Mouse (Mus musculus) urinary bladder, postnatal 10 days (tissue): ENCODE results near the gene Fam168a.

Experiments
- DNase-seq: peaks from one replicate; pipeline ENCODE4 v3.0.0; 2022; ENCODE audit warnings: low spot score

Gene Fam168a

DNA sequence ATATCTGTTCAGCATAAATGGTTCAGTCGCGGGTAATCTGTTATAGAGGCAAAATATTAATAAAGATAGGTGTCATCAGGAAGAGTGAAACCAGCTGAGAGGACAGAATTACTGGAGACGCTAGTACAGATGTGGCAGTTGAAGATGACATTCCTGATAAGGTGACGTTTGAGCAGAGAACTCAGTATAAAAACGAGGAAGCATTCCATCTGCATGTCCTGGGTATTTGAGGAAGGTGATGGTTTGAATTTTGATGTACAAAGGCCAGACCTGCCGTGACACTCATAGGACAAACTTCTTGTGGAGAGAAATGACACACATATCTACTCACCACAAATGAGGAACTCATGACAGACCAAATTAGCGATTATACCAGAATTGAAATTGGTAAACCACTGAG lies 73.8 kb downstream of the Fam168a start:
- DNase-seq = no peak

DNA sequence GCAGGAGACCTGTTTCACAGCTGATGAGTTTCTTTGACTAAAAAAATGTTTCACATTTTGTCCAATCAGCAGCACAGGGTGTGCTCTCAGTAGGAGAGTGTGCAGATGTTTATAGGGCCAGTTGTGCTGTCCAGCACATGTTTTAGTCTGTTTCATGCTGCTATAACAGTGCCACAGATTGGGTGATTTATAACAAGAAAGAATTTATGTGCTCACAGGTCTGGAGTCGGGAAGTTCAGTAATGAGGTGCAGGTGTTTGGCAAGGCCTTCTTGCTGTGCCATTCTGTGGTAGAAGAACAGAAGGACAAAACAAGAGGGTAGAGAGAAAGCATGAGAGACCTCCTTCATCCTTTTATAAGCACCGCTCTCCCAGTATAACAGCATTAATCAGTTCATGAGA lies 78.2 kb downstream of the Fam168a start:
- no peak for DNase-seq

DNA sequence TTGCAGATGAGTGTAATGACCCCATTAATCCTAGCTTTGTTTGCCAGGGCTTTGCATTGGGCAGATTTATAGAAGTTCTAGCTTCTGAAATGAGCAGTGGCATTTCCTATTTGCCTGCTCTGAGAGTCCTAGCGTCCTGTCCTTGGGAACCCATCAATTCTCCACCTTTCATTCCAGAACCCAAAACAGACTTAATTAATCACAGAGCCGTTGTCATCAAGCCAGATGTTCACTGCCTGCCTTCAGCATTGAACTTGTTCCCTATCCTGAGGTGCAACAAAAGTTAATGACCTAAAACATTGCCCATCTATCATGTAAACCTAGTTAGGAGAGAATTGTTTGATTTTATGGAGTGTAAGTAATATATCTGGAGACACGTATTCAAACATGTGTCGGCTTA lies 79.0 kb downstream of the Fam168a start:
- no peak for DNase-seq

DNA sequence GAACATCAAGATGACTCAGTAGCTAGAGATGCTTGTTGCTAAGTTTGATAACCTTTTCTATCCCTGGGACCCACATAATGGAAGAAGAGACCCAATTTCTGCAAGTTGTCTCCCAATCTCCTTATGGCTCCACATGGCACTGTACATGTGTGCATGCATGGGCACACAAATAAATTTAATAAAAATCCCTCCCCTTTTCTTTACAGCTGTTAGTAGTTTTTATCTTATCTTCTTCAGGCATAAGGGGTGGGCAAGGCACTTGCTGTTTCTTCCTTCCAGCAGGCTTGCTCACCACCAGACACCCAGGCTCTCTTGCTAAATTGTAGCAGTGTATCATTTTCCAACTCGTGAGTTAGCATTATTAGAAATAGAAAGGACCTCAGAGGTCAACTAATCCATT lies 79.6 kb downstream of the Fam168a start:
- DNase-seq = no peak

DNA sequence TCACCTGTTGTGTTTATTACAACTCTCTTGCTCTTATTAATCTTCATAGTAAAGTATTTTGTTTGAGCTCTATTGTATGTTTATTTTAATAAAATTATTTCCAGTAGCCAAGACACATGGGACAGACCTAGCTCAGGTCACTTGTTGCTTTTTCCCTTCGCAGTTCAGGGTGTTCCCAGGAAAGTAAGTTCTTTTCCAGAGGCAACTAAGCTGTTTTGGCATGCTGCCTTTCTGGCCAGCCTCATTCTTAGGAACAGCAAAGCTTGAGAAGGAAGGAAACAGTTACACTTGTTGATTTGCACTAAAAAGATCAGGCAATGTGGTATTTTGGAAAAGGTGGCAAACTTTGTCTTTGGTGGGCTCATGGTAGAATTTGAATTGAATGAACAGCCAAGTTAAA lies 81.9 kb downstream of the Fam168a start:
- no peak for DNase-seq

DNA sequence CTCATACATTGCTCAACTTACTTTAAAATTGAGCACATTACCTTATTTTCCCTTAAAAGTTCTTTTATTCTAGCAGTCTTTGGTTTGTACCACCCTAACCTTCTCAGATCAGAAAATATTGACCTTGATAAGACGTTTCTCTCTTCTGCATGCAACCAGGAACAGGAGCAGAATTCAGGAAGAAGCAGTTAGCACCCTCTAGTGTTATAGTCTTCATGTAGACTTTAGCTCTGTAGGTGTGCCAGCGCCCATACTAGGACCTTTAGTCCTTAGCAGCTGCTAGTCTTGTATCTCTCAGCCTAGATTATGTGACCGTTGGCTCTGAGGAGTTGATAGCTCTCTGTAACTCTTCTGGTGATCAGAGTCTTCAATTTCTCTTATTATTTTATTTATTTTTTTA lies 92.4 kb downstream of the Fam168a start:
- no peak for DNase-seq

DNA sequence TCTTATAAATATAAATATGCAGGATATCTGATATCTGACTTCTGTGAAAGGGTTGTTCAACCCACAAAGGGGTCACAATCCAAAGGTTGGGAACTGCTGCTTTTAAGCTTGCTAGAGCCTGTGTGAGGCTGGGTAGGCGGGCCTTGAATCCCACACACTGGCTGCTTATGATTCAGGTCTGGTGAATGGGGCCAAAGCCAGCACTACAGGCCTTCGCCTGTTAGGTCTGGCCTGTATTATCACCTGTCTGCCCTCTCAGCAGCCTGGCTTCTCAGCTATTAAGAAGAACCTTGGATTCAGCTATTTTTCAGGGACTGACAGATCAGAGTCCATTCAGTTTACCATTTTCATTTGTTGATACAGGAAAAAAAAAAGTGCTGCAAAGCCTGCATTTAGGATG lies 99.0 kb downstream of the Fam168a start:
- no peak for DNase-seq

DNA sequence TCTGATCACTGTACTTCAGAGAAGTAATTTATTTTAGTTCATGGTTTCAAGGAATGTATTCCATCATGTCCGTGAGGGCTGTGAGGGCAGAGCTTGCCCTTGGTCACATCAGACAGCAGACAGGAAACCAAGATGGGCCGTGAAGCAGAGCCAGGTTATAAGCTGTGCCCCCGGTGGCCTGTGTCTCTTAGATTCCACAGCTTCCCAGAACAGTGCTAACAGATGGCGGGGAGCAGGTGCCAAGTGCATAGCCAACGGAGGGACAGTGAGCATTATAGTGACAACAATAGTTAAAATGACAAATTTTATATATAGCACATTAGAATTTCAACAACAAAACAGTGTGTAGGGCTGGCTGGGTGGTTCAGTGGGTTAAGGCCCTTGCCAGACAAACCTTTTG lies 105.5 kb downstream of the Fam168a start:
- DNase-seq = no peak

DNA sequence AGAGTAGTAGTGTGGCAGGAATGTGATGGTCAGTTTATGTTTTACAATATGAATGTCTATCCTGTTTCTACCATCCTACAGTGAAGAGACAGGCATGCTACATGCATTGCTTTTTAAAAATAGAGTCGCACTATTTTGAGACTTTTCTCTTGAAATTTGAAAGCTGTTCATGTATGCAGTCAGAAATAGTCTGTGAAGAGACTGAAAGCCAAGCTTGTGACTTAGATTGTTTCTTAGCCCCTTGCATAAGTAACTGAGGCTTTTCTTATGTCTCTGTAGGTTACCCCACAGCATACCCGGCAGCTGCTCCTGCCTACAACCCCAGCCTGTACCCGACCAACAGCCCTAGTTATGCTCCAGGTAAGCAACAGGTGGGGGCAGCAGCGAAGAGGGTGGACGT lies 106.2 kb downstream of the Fam168a start:
- no peak for DNase-seq

DNA sequence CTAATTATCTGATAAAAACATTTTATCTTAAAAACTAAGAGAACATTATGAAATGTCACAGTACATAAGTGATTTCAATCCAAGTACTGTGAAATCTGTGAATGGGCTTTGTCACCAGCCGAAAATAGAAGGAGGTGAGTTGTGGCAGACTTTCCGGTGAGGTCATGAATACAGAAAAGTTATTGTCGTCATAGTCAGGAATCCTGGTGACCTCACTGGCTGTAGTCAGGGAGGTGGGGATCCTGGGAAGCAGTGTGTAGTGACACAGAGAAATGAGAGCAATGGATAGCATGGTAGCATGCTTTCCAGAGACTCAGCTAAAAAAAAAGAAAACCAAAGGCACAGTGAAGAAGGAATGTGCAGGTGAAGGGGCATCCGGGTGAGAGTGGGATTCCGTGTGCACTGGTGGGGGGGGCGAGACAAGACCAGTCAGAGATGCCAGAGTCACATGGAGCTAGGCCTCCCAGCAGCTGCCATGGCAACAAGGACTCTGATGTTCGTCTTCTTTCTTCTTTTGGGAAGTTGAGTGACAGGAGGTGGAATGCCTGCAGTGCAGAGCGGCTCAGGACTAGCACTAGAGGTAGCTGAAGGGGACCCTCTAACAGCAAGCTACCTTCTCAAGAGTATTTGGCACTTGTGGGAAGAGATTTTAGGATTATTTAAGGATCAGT lies 109.6 kb downstream of the Fam168a start:
- no peak for DNase-seq

DNA sequence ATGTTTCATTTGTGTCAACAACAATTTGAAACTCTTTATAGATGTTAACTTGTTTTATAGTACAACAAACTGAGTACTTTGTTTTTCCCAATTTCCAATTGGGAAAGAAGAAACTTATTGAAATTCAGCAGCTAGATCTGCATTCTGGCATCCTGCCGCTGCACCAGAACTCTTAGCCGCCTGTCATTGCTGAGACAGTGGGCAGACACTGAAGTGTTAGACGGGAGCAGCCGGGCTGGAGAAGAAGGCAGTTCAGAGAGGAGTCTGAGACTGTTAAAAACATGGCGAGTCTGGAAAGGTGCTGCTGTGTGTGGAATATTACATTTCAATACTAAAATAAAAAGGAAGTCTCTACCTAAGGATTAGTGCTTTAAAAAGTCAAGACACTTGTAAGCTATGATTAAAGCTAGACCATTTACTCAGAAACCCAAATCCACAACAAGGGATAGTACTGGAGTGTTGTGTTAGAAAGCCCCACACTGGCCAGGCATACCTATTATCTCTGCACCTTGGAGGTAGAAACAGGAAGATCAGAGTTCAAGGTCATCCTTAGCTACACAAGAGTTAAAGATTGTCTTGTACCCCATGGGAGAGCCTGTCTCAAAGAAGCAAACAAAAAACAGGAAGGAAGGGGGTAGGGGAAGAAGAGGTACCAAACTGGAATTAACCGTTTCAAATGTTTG lies 110.5 kb downstream of the Fam168a start:
- no peak for DNase-seq

DNA sequence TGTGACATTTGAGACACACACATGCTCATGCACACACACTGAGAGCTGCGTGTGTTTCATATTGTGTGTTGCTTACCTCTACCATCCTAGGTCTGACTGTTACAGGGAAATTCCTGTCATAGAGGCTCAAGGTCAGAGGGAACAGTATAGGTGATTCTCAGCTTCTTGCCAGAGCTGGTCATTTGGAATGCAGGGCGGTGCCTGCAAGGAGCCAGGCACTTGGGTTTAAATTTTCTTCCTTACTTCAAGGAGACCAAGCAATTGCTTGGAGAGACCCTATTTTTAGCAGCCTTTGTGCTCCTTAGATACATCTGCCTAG lies 111.0 kb downstream of the Fam168a start:
- no peak for DNase-seq

DNA sequence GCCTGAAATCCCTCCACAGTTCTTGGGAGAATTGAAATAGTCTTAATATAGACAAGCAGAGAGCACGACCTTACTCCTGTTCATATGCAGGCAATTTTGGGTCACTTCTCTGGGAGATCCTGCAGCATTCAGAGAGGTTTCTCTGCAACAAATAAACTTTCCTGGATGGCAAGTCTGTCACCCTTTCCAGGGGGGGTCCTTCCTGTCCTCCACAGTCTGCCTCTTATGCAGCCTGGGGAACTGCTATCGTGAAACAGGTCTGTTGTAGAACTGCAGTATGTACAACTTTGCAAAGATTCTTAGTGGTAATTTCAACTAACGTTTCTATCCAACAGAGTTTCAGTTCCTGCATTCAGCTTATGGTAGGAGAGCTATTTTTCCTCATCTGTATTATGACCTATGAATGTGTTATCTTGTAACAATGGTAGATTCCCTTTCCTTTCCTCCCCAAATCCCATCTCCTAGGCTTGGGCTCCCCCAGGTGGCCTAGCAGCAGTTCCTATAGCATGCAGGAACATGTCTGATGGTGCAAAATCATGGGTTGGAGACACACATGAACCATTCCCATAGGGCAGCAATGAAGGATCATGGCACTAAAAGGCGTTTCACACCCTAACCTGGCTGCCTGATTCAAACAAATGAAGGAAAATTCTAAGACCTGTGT lies 112.1 kb downstream of the Fam168a start:
- no peak for DNase-seq

DNA sequence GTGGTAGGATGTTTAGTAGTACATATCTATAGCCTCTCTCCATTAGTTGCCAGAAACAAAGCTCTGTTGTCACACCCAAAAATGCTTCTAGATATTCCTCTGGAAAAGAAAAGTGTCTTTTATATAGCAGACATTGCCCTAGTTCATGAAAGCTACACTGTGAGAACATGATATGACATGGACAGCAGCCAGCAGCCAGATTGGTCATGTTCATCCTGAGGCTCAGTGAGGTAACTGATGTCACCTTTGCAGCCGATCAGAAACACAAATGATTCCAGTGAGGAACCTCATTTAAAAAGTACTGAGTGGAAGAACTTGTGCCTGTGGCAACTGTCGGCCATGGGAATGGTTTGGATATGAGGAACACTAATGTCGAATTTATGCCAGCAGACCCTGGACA lies 118.2 kb downstream of the Fam168a start:
- DNase-seq = no peak

DNA sequence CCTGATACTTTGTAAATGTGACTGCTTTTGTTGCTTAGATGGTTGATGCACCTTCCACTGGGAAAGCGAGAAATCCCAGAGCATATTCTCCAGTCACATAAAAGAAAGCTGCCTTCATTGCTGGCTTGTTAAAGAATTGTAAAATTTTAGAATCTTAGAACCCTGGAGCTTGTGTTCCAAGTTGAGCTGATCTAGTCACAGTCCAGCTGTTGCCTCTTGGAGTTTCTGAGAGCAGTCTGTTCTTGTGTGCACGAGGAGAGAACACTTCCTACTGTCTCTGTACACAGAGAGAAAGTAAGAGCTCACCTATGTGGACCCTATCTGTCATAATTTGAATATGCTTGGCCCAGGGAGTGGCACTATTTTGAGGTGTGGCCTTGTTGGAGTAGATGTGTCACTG lies 122.1 kb downstream of the Fam168a start:
- DNase-seq = no peak

DNA sequence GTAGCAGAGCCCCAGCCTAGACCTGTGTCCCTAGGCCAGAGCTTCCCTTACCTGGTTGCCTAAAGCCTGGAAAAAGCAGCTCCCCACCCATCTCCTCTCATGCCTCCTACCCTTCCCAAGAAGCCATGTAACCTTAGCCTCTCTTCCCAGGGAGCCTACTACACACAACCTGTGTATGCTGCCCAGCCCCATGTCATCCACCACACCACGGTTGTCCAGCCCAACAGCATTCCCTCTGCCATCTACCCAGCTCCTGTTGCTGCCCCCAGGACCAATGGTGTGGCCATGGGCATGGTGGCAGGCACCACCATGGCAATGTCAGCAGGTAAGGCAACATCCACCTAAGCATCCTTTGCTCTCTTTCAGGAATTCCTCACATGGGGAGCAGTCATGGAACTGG lies 127.4 kb downstream of the Fam168a start:
- no peak for DNase-seq

DNA sequence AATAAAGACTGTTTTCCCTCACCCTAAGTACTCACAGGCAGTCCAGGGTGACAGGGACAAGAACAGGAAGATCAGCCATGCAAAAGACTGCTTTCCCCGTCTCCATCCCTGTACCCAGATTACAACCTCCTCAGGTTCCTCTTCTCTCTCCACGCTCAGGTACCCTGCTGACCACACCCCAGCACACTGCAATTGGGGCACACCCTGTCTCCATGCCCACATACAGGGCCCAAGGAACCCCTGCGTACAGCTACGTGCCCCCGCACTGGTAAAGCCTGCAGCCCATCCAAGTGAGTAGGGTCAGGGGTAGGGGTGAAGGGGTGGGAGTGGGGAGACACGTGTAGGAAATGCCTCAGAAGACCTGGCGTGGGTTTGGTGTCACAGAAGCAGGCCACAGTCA lies 128.7 kb downstream of the Fam168a start:
- DNase-seq = no peak

DNA sequence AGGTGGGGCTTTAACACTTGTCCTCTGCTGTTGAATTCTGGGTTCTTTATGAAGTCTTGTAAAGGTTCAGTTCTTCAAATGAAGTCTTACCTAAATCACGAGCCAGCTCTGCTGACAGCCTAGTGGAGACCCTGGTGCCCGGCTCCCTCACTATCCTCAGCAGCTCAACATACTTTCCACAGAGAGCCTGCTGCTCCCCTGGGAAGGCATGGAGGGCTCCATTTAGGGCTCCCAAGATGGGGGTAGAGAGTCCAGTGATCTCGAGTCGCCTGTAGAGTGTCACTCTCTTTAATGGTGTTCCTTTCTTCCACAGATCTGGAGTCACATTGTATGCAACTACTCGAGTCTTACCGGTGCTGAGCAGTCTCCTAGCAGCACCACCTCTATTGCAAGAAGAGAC lies 129.3 kb downstream of the Fam168a start:
- no peak for DNase-seq

DNA sequence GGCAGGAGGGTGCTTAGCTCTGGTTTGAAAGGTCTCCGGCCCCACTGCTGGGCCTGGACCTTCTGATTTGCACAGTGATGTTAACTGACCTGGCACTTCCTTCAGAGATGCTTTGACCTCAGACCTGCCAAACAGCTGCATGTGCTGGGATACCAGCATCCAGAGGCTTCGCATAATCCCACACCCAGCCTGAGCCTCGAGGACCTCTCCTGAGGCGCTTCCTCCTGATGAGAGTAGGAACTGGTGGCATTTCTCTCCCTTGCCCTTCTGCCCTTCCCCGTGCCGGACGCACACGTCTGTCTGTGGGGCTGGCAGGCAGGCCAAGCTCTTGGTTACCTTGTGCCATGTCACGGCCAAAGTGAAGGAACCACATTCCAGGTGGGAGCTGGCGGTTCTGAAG lies 130.2 kb downstream of the Fam168a start:
- no peak for DNase-seq

DNA sequence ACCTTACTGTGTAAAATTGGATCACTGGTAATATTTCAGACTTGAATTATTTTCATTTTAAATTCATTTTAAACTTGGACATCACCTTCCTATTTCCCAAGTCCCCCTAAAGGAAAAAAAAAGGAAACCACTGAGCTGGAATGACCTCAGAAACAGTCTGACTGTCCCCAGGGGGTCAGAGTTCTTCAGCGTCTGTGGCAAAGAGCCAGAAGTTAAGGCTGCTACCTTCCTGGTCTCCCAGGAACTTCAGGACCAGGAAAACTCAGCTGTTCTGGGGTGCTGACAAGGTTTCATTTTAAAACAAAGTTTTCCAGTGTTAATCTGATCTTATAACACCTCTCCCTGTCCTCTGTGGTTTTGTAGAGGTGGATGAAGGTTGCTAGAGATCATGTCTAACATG lies 131.3 kb downstream of the Fam168a start:
- no peak for DNase-seq

DNA sequence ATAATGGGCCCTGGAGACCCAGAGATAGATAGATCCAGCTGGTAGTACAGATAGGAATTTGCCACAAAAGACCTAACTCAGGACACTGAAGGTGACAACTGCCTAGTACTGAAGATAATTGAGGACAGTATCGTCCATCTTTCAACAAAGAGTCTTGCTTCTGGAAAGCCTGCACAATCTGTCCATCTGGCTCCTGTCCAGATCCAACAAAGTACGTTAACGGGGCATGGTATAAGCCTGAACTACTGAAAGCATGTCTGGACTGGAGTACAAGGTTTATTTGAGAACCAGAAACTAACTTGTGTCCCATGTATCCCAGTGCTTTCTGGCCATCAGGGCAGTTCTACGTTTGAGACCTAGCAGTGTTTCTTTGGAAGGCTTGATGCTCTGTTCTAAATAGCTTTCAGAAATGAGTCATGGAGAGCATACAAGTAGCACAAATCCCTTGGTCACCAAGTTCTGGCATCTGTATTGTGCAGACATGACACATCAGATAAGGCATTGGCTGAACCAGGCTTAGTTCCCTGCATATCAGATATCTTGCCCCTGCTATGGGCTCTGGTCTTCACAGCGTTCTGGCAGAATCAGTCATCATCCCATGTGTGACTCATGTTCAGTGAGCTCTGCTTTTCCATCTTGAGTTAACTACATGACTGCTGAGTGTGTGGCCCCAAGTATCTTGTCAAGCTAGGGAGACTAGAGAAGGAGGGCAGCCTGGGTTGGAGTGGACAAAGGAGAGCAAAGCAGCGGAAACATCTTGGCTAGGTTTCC lies 133.4 kb downstream of the Fam168a start:
- DNase-seq = no peak

DNA sequence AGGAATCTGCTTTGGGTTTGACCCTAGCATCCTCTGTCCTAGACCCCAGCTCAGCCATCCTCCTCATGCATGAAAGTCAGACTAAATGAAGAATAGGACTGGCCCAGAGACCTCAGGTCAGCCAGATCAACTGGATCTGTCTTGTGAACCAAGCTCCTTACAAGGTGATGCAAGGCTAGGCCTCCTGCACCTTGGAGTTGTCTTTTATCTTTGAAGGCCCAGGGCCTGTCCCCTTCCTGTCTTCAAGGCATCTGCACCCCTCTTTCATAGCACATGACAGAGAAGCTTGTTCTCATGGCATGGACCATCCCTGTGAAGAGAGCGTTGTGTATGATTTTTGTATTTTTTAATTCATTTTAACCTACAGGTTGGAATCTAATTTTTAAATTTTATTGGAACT lies 134.5 kb downstream of the Fam168a start:
- DNase-seq = no peak

DNA sequence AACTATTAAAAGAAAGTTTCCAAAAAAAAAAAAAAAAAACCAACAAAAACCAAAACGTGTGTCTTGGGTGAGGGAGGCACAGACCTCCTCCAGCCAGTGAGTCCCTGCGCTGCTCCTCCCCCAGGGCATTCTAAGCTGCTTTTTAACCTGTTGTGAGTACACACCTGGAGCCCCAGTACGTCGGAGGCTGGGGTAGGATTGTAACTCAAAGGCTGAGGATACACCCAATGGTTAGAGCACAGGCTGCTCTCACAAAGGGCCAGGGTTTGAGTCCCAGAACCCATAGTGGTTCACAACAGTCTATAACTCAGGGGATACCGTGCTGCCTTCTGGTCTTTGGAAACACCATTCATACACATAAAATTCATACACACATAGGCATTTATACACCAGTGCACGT lies 135.2 kb downstream of the Fam168a start:
- DNase-seq = no peak
